Mouse (Mus musculus) embryo, embryonic 11 days (tissue): ENCODE measurements at regions not wholly inside any gene's neighbourhood (a gene's known extent, or its start where the extent isn't known, plus 50 kb on each side); places are given as distances from the start of the nearest gene placed in this dataset.
A peak's percentile ranks its signal among the peaks of the same experiment; 100 is the strongest.

Experiments
- DNase-seq: peaks from one replicate; pipeline ENCODE4 v3.0.0-alpha.2; 2015

DNA sequence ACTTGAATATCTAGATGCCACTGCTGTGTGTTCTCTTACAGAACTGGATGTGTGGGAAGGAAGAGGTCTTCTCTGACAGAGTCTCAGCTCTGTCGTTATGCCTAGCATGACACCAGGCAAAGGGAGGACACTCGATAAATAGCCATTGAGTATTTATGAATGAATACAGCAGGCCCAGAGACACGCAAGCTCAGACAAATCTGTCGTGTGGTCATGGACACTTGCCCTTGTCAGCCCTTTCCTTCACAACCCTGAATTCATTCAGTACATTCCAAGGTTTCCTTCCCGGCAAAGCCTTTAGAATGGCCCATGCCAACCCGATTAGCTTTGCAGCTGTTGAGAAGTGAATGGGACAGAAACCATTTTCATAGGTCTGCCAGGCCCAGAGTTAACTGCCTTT is 176.1 kb upstream of the 1700066M21Rik start:
- DNase-seq, result no peak

DNA sequence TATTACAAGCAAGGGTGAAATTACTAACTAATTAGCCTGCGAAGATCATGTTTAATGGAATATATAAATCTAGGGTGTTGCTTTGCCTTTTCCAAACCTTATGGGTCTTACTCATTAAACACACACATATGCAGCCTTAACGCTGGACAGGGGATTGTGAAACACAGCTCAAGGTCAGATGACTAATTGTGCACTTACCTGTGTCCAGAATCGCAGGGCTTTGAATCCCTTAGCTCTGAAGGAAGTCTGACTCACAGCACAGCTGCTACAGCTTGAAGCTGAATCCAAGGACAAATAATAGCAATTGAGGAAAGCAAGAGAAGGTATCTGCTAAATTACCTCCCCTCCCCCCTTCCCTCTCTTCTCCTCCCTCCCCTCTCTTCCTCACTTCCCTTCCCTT is 173.1 kb upstream of the 1700066M21Rik start:
- no peak for DNase-seq

DNA sequence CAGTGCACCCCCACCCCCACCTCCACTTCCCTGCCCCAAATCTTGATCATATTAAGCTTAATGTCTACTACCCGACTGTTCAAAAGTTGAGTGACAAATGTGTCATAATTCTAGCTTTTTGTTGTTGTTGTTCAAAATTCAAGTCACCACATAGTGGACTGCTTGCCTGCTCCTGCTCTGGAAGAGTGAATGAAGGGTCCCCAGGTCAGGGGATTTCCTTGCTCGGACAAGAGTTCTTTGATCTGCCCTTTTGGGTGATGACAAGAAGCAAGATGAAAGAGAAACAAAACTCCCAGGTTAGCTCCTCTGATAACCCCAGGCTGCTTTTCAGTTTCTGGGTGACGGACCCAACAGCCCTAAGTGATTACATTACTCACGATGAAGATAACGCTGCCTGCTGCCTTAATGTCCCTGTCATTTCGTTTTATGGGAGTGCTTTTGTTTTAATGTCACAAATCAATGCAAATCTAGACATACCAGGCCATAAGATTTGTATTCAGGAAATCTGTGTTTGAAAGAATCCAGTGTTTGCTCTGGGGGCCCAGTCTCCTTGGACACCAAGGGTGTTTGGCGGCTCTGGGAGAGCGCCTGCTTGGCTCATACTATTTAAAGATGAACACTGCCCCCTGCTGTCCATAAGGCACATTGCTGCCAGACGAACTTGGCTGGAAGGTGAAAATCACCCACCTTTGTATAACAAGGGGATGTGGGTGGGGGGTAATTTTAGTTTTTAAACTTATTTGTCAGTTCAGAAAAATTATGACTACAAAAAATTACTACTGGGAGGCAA is 172.0 kb upstream of the 1700066M21Rik start:
- peak; percentile 89 for DNase-seq

DNA sequence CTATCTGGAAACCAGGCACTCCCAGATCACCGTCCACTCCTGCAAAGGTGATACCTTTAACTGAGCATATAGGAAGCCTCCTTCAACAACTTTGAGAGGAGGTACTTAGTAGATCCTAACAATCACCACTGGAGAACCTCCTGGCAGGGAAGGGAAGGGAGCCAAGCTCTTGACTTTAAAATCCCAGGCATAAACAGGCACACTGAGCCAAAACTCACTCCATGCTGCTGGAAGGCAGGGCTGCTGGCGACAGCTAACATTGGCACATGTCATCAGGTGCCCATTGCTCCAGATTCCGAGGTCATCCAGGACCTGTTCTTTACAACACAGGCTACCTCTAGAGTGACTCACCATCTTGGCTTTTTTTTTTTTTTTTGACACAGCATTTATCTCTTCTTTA is 170.9 kb upstream of the 1700066M21Rik start:
- DNase-seq, result no peak

DNA sequence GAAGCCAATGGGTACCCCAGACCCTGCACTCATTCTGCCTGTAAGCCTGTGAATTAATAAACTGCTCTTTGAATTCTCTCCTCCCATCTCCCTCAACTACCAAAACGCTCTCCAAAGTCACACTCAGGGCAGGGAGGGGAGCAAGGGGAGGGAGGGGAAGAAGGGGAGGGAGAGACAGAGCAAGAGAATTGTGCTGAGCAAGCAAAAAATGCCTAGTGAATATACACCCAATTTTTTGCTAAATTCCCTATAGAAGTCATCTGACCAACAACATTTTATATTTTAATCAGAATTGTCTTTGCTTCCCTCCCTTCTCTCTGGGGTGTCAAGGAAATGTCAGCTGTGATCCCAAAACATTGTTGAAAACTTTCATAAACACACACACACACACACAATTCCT is 170.5 kb upstream of the 1700066M21Rik start:
- no peak for DNase-seq

DNA sequence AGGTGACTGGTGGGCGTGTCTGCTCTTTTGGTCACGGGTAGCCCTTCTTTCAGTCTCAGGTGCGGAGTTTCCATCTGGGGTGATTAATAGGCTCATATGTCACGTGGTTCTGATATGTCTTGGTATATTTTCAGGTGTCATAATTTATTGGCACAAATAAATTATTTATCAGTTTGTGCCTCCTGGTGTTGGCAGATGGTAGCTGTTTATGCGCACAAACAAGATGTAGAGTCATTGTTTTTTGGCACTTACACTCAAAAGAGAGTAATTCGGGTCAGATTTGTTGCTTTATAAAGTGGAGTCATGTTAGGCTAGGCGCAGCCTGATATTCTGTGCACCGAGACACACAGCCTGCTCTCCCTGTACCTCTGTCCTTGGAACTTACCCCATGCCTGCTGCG is 169.0 kb upstream of the 1700066M21Rik start:
- DNase-seq, result no peak

DNA sequence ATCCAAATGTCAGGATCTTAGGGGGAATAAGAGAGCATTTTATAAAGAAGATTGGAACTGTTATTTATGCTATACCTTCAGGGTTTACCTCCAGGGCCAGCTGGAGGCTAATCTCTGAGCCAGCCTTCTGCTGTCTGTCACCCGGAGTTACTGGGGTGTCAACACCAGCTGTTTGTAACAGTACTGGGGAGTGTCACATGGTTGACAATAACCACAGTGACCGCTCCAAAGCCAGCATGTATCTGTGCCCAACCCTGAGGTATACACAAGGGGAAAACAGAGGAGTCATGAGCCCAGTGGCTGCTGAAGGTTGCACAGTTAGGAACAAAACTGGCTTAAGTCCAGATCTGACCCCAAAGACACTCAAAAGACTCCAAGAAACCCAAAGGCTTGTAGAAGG is 168.1 kb upstream of the 1700066M21Rik start:
- DNase-seq, result no peak

DNA sequence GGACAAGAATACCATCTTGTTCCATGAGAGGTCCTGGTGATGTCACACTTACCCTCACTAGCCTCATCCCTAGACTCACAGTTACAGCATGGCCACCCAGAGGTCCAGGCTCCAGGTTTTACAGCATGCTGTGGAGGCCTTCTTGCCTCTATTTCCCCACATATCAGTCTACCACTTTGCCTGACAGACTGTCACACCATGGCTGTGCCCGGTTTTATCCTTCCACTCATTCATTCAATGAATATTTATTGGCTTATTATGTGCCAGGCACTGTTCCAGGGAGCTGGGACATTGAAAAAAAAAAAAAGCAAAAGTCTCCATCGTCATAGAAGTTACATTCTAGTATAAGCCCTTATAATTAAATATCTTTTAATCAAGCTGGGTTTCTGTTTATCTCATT is 166.4 kb upstream of the 1700066M21Rik start:
- DNase-seq, result no peak

DNA sequence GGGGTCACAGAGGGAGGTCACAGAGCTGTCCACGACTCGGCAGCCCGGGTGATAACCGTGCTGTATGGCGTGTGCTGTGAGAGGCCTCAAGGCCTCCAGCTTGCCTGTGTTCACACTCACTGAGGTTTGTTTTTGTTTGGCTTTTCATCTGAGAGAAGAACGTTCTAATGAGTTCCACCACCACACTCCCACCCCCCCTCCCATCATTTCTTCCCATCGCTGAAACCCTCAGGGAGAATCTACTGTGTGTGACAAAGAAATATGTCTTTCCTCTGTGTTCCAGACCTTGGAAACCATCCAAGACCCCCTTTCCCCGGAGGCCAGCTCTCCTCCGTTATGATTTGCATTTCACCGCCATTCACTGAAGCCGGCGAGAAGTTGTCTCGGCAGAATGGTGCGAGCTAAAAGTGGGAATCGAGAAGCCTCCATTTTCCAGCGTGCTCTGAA is 164.0 kb upstream of the 1700066M21Rik start:
- peak; percentile 26 for DNase-seq

DNA sequence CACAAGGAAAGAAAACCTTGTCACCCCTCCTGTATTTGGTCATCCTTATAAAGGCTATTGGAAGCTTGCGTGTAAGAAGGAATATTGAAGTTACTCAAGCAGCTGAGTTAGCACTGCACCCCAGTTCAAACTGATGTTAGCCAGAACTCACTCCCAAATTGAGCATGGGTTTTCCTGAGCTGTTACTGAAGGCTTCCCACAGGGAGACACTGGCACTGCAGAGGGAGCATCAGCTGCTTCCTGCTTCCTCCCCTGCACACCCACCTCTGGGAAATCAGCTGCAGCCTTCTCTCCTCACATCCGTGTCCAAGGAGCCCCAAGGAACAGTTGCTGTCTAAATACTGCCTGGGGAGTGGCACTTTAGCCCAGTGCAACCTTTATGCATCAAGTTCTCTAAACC is 163.2 kb upstream of the 1700066M21Rik start:
- DNase-seq, result no peak

DNA sequence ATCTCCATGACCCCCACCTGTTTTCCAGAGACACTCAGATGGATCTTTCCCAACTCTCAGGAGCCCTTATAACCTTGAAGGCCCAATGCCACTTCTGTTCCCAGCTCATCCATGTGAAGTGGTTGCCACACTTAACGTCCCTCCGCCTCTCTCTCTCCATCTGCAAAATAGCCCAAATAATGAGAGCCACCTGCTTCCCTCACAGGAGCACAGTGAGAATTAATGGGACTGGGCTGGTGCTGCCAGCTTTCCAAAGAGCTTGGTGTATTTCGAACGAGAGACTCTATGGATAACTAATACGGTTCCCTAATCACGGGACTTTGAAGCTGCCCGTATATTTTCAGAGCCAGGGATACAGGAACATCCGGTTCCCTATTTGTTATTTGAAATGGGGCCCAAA is 159.8 kb upstream of the 1700066M21Rik start:
- DNase-seq, result no peak

DNA sequence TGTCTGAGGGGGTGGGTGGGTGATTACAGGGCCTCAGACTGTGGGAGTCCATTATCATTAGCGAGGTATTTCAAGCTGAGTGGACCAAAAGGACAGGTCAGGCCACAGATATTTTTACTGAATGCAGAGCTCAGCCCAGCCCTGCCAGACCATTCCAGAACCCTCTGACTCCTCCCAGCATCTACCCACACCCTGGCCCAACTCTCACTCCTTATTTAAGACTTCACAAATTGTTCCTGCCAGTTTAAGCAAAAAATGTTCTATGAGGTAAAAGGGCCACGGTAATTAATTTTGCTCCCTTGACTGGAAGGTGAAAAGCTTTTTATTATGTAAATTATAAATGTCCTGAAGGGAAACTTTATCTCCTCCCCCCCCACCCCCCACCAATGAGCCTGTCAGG is 159.3 kb upstream of the 1700066M21Rik start:
- no peak for DNase-seq

DNA sequence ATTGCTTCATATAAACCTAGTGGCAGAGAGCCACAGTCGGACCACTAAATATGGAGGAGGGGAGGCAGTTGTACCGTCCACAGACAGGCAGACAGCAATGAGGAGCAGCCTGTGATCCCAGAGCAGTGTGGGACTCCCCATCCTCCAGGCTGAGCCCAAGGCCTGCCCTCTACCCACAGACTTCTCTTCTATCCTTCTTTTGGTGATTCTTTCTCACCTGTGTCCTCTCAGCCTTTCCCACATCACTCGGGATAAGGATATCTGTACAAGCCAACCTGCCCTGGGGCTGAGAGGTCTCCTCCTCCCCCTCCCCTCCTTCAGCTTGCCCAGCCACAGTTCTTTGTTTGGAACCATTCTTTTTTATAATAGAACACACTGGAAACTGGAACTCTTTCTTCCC is 158.8 kb upstream of the 1700066M21Rik start:
- no peak for DNase-seq

DNA sequence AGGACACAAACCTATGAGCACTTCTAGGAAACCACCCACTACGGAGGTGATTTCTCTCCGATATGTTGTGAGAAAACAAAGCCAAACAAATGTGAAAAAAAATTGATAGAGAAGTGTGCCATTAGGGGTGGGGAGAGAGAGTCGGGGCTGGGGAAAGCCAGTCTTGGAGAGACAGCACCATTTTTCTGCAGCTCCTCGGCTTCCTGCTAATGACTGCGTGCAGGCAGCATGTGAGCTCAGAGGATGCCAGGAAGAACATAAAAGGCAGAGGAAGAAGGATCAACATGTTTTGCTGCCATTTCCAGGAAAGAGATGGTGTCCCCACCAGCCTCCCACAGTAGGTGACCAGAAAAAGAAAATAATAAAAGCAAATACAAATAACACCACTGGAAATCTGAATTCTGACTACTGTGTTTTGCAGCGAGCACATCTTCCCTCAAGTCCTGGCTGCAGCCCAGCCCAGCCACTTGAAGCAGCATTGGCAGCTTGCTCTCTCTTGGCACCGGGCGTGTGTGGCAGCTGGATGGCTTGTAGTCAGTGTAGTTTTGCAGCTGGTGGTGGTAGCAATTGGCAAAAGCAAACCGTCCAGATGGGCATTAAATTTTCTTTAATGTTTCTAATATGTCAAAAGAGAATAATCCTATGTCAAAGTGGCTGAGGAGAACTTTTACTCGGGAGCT is 152.9 kb upstream of the 1700066M21Rik start:
- no peak for DNase-seq

DNA sequence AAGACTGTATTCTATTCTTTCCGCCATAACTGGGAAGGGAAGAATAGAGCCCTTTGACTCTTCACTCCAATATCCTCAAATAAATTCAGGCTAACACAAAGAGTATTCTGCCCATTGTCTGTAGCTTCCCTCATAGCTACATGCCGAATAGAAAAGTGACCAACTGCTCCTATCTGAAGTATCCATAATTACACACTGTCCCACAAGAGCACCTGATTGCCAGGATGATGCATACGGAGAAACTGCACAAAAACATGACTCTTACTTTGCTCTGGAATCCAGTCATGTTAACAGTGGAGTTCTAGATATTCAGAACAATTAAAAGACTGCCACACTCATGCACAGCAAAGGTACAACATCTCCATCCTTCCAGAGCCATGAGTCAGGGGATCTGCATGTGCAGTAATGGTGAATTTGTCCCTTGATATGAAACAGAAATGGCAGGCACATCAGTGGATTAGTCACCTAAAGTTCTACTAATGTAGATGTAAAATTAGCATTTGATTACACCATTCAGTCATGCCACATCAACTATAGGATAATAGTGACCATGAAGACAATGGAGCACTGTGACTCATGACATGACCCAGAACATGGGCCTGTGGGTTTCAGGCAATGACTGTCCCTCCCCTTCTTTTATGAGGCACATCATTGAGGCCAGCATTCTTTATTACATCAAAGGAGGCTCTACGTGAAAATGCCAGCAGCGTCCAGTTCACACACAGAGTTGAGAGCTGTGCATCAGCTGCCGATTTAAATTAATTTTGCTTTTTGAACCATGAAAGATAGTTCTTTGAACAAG is 133.6 kb upstream of the 1700066M21Rik start:
- peak; percentile 46 for DNase-seq

DNA sequence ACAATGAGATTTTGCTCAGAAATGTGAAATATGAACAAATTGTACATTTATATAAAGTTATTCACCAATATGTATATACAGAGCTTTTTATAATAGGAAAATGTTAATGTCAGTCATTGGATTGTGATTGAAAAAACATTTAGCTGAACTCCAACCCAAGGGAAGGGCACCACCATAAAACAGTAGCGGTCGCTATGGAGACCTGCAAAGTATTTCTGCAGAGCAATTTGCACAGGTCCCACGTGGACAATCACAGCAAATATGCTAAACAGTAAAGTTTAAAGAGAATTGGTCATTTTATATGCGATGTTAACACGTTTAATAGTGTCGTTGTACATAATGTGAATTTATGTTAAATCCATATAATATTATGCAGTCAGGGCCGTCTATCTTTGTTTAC is 117.8 kb upstream of the 1700066M21Rik start:
- no peak for DNase-seq

DNA sequence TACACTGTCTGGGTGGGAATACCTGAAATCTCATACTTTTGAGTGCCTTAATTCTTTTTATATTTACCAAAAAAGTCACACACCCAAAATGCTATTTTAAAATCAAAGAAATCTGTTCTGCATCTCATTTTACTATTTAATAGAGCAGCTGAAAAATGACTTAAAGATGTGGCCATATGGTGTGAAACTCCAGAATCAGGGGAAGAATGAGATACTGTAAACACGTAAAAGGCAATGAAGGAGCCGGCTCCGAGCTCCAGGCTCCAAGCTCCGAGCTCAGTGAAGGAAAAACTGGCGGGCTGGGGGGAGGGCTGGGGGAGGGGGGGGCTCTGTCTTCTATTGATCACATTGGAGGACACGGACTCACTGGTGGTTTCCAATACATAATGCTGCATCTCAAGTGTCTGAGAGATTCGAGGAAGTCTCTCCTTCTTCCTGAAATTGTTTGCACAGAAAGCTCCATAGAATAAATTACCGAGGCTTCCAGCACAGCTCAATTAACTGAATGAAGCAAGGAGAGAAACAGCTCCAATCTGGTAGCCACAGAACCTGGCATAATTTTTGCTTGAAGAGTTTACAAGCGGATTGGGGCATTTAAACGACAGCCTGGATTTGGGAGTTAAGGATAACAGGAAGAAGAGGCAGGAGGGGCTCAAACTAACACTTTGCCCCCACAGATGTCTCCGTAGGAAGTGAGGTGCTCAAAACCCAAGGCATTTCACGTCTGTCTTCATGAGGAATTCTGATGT is 112.2 kb upstream of the 1700066M21Rik start:
- no peak for DNase-seq

DNA sequence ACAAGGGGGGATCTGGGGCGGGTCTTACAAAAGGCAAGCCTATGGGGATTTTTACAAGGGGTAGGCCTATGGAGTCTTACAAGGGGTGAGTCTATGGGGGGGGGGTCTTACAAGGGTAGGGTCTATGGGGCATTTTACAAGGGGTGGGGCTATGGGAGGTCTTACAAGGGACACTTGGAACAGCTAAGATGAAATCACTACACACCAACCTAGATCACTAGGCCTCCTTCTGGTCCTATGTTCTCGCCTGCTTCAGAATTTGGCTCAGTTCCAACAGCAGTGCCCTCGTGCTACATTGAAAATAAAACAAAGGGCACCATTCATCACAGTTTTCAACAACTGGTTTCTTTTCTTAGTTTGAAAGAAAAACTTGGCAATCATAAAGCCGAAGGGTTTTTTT is 110.7 kb upstream of the 1700066M21Rik start:
- no peak for DNase-seq

DNA sequence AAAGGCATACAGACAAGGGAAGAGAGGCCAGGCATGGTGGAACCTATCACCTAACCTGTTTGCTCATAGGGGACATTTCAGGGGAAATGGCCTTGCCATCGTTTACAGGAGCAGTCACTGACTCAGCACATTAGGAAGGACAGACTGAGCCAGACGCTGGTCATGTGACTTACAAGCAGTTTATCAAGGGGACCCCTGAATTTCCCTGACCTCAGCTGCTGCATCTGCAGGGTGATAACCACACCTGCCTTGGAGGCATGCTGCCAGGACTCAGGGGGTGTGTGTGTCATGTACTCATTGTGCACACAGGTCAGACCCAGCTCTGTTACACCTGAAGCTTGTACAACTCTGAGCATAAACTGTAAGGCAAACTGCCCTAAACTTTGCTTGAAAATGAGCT is 109.6 kb upstream of the 1700066M21Rik start:
- DNase-seq, result no peak

DNA sequence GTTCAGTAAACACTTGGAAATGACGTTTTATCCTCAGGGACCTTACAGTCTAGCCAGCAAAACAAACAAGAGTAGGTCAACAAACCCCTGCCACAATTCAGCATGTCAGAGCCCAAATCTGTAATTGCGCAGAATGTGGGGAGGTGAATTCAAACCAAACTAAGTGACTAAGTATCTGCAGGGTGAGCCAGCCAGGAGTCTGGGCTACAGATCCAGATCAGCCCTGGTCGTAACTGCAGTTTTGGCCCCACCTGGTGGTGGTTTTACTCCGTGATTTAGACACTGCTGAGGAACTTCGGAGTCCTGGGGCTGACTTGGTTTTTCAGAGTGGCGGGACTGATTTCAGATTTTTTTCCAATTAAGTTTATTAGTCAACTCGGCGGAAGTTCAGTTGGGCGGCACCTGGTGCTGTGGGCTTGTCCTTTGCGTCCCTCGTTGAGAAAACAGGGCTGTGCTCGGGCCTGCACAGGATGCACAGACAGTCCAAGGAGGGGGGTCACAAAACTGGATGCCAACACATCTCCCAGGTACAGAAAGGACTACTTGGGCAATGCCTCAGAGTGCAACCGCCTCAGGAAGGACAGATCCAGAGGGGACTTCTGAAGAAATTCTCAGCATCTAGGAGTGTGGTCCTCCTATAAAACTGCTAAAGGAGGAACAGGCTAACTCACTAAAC is 107.6 kb upstream of the 1700066M21Rik start:
- peak; percentile 86 for DNase-seq

DNA sequence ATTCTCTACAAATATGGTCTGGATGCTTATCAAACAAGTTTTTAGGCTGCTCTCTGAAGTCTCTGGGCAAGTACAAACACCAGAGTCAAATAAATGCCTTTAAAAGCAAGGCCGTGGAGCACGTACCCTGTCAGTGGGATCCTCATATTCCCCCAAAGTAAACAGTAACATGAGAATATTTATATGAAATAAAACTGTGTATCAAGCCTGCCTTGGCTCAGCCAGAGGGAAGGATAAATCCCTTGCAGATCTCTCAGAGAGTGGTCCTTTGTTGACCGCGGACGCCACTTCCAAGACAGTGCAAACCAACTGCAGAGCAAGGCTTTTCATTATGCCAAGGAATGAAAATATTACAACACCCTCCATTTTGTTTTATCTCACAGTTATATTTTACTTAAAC is 104.8 kb upstream of the 1700066M21Rik start:
- no peak for DNase-seq

DNA sequence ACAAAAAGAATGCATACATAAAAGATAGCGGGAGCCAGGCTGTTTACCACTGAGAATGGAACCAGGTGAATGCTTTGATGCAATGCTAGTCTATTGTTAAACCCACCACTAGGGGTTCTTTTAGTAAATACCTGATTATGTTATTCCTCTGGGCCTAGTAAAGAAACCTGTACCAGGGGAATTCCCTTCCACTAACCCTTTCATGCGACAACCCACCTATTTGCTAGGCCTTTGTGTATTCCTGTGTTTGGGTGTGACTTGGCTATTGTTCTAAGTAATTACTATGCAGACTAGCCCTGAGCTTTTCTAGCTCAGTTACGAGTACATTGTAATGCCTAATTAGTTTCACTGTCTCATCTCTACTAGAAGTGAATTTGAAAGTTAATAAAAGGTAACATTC is 95.9 kb upstream of the 1700066M21Rik start:
- DNase-seq, result no peak
